Comparison of ENCODE assay signal across 9 mouse cellular contexts in genomic region chr5:115563771-115564585, GRCm38 (mm10). TPM values are rescaled to one million over a fixed set of nuclear protein-coding genes. Genes with fewer than 3 reads are reported as not detected.
A peak's percentile ranks its signal among the peaks of the same experiment; 100 is the strongest.
DNase-seq lines count a peak whose midpoint lies in the region; ATAC-seq and TF ChIP-seq lines count a peak whose summit lies in the region.
"Had no signal": no experiment of that assay in that cellular context is flagged by ENCODE, and none has a peak within 500 bp of the region (broad histone marks: within the 10 kb centered on the region; RNA-seq: fewer than 3 reads in every experiment).

No protein-coding gene starts in this region.

- H3K27ac ChIP-seq in kidney, embryonic 16.5 days (ENCODE audit: low read length) = no peak overlapping the region; the same call in 1 of the 2 replicates
- no peak overlapping the region for H3K27ac ChIP-seq in cortical plate, adult 2 months (ENCODE audit: insufficient read depth, low read length)
- H3K27ac ChIP-seq in hindbrain, embryonic 15.5 days (replicated peaks) = no peak overlapping the region; the same call in 1 of the 2 replicates
- peak overlapping the region; percentile 76; the same call in 1 of the 2 replicates for H3K27ac ChIP-seq in midbrain, postnatal 0 days (ENCODE audit: low read depth, low read length)
- no peak overlapping the region for H3K27ac ChIP-seq in cerebellum, adult 2 months (ENCODE audit: insufficient read depth, low read length)
- H3K27ac ChIP-seq: macrophage had no signal

- H3K36me3 ChIP-seq in kidney, embryonic 16.5 days (ENCODE audit: insufficient read depth, low read length) = peaks cover 36% of the 10 kb centered on the region
- H3K36me3 ChIP-seq in hindbrain, embryonic 15.5 days = peaks cover 32% of the 10 kb centered on the region
- H3K36me3 ChIP-seq in midbrain, postnatal 0 days (ENCODE audit: insufficient read depth, low read length) = peaks cover 17% of the 10 kb centered on the region

- ATAC-seq in kidney, embryonic 16.5 days (ENCODE audit: low FRiP score, low TSS enrichment) = no peak
- no peak for ATAC-seq in hindbrain, embryonic 15.5 days (ENCODE audit: low FRiP score, low read depth)
- ATAC-seq in midbrain, postnatal 0 days (ENCODE audit: low FRiP score) = no peak

- TF ChIP-seq CTCF in cortical plate, adult 2 months (IDR thresholded peaks at IDR 0.05; ENCODE audit: extremely low read depth, insufficient read depth, low read length) = no peak
- no peak for TF ChIP-seq CTCF in midbrain, postnatal 0 days (IDR thresholded peaks at IDR 0.05)
- no peak for TF ChIP-seq CTCF in cerebellum, adult 2 months (IDR thresholded peaks at IDR 0.05; ENCODE audit: borderline replicate concordance, insufficient read depth, low read depth, low read length)

- whole genome bisulfite sequencing in kidney, embryonic 16.5 days = 48% methylated on average over 5 of the region's 5 CpGs
- WGBS in hindbrain, embryonic 15.5 days = 49% methylated on average over 5 of the region's 5 CpGs
- WGBS in midbrain, postnatal 0 days = 47% methylated on average over 5 of the region's 5 CpGs
- WGBS in cerebellum, adult 2 months = 55% methylated on average over 5 of the region's 5 CpGs

- peaks cover 70% of the 10 kb centered on the region for H3K4me1 ChIP-seq in kidney, embryonic 16.5 days (ENCODE audit: insufficient read depth, low read length)
- H3K4me1 ChIP-seq in cortical plate, adult 2 months (ENCODE audit: control insufficient read depth, insufficient read depth, low read length) = peaks cover 3% of the 10 kb centered on the region; the same call in 1 of the 2 replicates
- peaks cover 44% of the 10 kb centered on the region for H3K4me1 ChIP-seq in hindbrain, embryonic 15.5 days (replicated peaks)
- peaks cover 12% of the 10 kb centered on the region; the same call in 1 of the 2 replicates for H3K4me1 ChIP-seq in midbrain, postnatal 0 days (ENCODE audit: insufficient read depth, low read length)
- H3K4me1 ChIP-seq in cerebellum, adult 2 months (ENCODE audit: control insufficient read depth, insufficient read depth, low read length) = peaks cover 15% of the 10 kb centered on the region

- no peak for TF ChIP-seq POLR2A in cortical plate, adult 2 months (IDR thresholded peaks at IDR 0.05; ENCODE audit: extremely low read depth, insufficient read depth, low read length)
- TF ChIP-seq POLR2A in cerebellum, adult 2 months (IDR thresholded peaks at IDR 0.05; ENCODE audit: borderline replicate concordance, insufficient read depth, low read length) = no peak

- no peak for DNase-seq in kidney, adult 9 months
- DNase-seq in midbrain, postnatal 0 days (ENCODE audit: low spot score) = no peak
- DNase-seq in cerebellum, adult 8-10 months = no peak
- no peak for DNase-seq in retina, embryonic 14.5 days (ENCODE audit: low spot score)
- no peak for DNase-seq in cerebellum, adult 2 months

- no peak overlapping the region for H3K4me3 ChIP-seq in kidney, embryonic 16.5 days (ENCODE audit: low read length)
- peak overlapping the region; percentile 59; the same call in 1 of the 2 replicates for H3K4me3 ChIP-seq in cortical plate, adult 2 months (ENCODE audit: insufficient read depth, low read length)
- H3K4me3 ChIP-seq in hindbrain, embryonic 15.5 days = peak overlapping the region; percentile 89
- peak overlapping the region; percentile 96; the same call in 1 of the 2 replicates for H3K4me3 ChIP-seq in midbrain, postnatal 0 days (ENCODE audit: low read depth, low read length)
- no peak overlapping the region for H3K4me3 ChIP-seq in cerebellum, adult 2 months (replicated peaks; ENCODE audit: insufficient read depth, low read depth, low read length)

- H3K9me3 ChIP-seq in kidney, embryonic 16.5 days (ENCODE audit: low read length) = no peaks in the 10 kb centered on the region
- H3K9me3 ChIP-seq in hindbrain, embryonic 15.5 days = no peaks in the 10 kb centered on the region
- H3K9me3 ChIP-seq in midbrain, postnatal 0 days (ENCODE audit: low read length) = no peaks in the 10 kb centered on the region

- no peak overlapping the region for H3K9ac ChIP-seq in kidney, embryonic 16.5 days (replicated peaks; ENCODE audit: low read length)
- no peak overlapping the region for H3K9ac ChIP-seq in hindbrain, embryonic 15.5 days
- H3K9ac ChIP-seq in midbrain, postnatal 0 days (replicated peaks; ENCODE audit: low read length, poor library complexity, severe bottlenecking) = 0 out of 2 replicates have a peak overlapping the region, but pooled peaks have one; percentile 29

- H3K27me3 ChIP-seq in kidney, embryonic 16.5 days (ENCODE audit: insufficient read depth, low read length) = no peaks in the 10 kb centered on the region
- H3K27me3 ChIP-seq in hindbrain, embryonic 15.5 days = no peaks in the 10 kb centered on the region
- no peaks in the 10 kb centered on the region for H3K27me3 ChIP-seq in midbrain, postnatal 0 days (ENCODE audit: insufficient read depth, low read length)
- H3K27me3 ChIP-seq in cerebellum, adult 2 months (ENCODE audit: control insufficient read depth, insufficient read depth, low read length) = no peaks in the 10 kb centered on the region

- H3K4me2 ChIP-seq in kidney, embryonic 16.5 days (replicated peaks; ENCODE audit: low read depth, low read length) = peak overlapping the region; percentile 93
- peak overlapping the region; percentile 68 for H3K4me2 ChIP-seq in hindbrain, embryonic 15.5 days
- H3K4me2 ChIP-seq in midbrain, postnatal 0 days (ENCODE audit: low read depth, low read length, poor library complexity, severe bottlenecking) = peak overlapping the region; percentile 68; the same call in 1 of the 2 replicates

RNA-seq across cellular contexts. Expression of gene Gcn1l1, which starts 1.1 kb away (rescaled TPM):
- 44.3 and 48.8 TPM in 2 replicates for polyA plus RNA-seq in kidney, embryonic 16.5 days (2015; fragmentation: Nextera tagmentation; extraction: Ambion mirVana)
- polyA plus RNA-seq in cortical plate, adult 2 months (2012; rRNA removed) = 36.0 and 38.2 TPM in 2 replicates
- polyA plus RNA-seq in hindbrain, embryonic 15.5 days (2015; fragmentation: Nextera tagmentation; extraction: Ambion mirVana) = 40.6 and 44.4 TPM in 2 replicates
- total RNA-seq in midbrain, postnatal 0 days (2014; rRNA removed) = 72.9 and 75.1 TPM in 2 replicates
- 24.7 and 26.6 TPM in 2 replicates for polyA plus RNA-seq in midbrain, postnatal 0 days (2015; fragmentation: Nextera tagmentation; extraction: Ambion mirVana)
- polyA plus RNA-seq in cerebellum, adult 2 months (2012; rRNA removed) = 39.3 and 40.9 TPM in 2 replicates

RNA-seq across cellular contexts. Expression of gene Rplp0, which starts 4.7 kb away (rescaled TPM):
- 1,527 and 1,553 TPM in 2 replicates for polyA plus RNA-seq in kidney, embryonic 16.5 days (2015; fragmentation: Nextera tagmentation; extraction: Ambion mirVana)
- polyA plus RNA-seq in cortical plate, adult 2 months (2012; rRNA removed) = 493 and 494 TPM in 2 replicates
- 801 and 847 TPM in 2 replicates for polyA plus RNA-seq in hindbrain, embryonic 15.5 days (2015; fragmentation: Nextera tagmentation; extraction: Ambion mirVana)
- total RNA-seq in midbrain, postnatal 0 days (2014; rRNA removed) = 1,612 and 1,828 TPM in 2 replicates
- polyA plus RNA-seq in midbrain, postnatal 0 days (2015; fragmentation: Nextera tagmentation; extraction: Ambion mirVana) = 779 and 814 TPM in 2 replicates
- 478 and 485 TPM in 2 replicates for polyA plus RNA-seq in cerebellum, adult 2 months (2012; rRNA removed)

RNA-seq across cellular contexts. Expression of gene Pxn, which starts 57.5 kb away (rescaled TPM):
- polyA plus RNA-seq in kidney, embryonic 16.5 days (2015; fragmentation: Nextera tagmentation; extraction: Ambion mirVana) = 60.5 and 67.2 TPM in 2 replicates
- 41.6 and 45.3 TPM in 2 replicates for polyA plus RNA-seq in cortical plate, adult 2 months (2012; rRNA removed)
- polyA plus RNA-seq in hindbrain, embryonic 15.5 days (2015; fragmentation: Nextera tagmentation; extraction: Ambion mirVana) = 22.0 and 24.3 TPM in 2 replicates
- 34.6 and 39.4 TPM in 2 replicates for total RNA-seq in midbrain, postnatal 0 days (2014; rRNA removed)
- 15.3 and 15.9 TPM in 2 replicates for polyA plus RNA-seq in midbrain, postnatal 0 days (2015; fragmentation: Nextera tagmentation; extraction: Ambion mirVana)
- 194 and 240 TPM in 2 replicates for polyA plus RNA-seq in cerebellum, adult 2 months (2012; rRNA removed)

Comparison
In these comparisons a context has a peak if more than half of its experiments do, and no peak if none do; other contexts are left out.
1. H3K4me3 ChIP-seq: peak in cortical plate, adult 2 months (single experiment), hindbrain, embryonic 15.5 days (single experiment) and midbrain, postnatal 0 days (single experiment); none in kidney, embryonic 16.5 days (single experiment) and cerebellum, adult 2 months (single experiment).
2. Peak in every context shown above with its lines, with median percentiles within 50 percentile points of each other: H3K4me2 ChIP-seq.